Mouse (Mus musculus) spleen, postnatal 36 days (tissue): ENCODE measurements around the gene Galr2.
A peak's percentile ranks its signal among the peaks of the same experiment; 100 is the strongest.

Experiments
- DNase-seq, 2 experiments: peaks; one replicate each; pipeline ENCODE4 v3.0.0; 2022; ENCODE audit warnings: low spot score in 2 of 2, mixed read lengths in 1 of 2

Galr2 gene

DNA sequence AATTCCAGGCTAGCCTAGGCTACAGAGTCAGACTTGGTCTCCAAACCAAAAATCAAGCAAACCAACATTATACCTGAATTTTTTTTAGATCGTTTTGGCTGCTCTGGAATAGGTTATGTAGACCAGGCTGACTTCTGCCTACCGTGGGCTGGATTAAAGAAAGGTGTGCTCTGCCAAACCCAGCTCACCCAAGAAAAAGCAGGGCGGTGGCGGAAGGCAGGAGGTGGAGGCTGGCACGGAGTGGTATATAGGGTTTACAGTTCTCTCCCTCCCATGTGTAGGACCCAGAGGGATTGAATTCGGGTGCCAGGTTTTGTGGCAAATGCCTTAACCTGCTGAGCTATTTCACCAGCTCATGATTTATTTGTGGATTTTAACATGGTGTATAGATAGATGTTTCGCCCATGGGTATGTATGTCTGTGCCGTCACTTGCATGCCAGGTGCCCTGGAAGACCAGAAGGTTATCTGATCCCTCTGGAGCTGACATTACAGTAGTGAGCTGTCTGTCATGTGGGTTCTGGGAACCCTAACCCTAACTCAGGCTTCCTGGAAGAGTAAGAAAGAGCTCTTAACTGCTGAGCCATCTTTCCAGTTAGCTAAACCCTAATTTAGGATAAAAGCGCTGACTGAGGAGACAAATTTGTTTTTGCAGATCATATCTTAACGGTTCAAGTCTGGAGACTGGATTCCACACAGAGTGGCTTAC lies 26.4 kb downstream of the Galr2 start, which contains the start of gene Exoc7:
Gene Exoc7, minus strand, starts transcription at position 215 of the 707 bp plus-strand sequence.
- DNase-seq = no peak

DNA sequence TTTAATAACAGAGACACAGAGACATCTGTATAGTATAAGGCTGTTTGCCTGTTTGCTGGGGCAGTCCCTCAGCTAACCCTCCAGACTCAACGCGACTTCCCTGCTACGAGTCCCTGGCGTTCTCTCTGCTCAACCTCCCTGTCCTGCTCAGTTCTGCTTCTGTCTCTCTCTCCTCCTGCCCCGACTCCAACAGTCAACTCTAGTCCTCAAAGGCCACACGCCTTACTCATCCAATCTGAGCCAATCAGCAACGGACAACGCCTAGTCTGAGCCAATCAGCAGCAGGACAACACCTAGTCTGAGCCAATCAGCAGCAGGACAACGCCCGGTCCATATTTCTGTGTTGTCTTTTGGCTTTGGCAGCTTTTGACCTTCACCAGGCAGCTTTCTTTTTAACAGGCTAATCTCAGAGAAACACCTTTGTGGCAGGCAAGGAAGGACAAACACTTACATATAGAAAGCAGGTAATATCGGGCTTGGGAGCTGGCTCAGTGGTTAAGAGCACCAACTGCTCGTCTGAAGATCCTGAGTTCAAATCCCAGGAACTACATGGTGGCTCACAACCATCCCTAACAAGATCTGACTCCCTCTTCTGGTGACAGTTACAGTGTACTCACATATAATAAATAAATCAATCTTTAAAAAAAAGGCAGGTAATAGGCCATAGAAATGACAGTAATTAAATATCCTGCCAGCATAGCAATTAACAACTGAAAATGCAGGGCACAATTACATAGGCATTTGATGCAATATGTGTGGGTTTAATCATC lies 27.2 kb downstream of the Galr2 start:
- DNase-seq = peak in 1 of 2 experiments; percentile 37

DNA sequence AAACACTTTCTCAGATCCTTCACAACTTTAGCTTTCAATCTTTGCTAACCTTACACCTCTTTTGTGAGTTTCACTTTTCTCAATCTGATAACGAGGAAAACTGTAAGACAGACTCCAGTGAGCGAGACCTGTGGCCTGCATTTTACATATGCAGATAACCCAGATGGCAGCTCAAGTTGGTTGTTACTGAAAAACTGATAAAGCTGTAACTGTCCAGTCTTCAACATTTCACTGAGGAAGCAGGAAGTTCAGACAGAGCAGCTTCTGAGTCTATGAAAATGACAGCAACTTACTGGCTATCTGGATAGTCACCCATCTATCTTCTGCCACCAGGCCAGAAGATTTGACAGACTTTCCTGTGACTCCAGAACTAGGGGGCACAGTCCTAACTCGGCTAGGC lies 28.9 kb downstream of the Galr2 start:
- no peak for DNase-seq

DNA sequence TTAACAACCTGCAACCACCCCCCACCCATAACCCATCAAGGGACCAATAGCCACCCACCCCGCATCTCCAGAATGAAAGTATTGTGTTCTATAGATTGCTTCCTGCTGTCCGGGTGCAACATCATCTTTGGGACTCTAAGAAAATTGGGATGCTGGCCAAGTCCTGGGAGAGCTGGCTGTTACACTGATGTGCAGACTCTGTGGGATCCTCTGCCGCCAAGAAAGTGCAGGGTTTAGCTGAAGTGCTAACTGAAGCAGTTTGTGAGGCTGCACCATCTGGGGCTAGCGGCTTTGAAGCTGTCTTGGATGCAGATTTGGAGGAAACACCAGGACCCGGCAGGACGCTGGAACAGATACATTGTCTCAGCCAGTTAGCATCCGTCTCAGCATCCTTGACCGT lies 30.4 kb downstream of the Galr2 start:
- DNase-seq = no peak

DNA sequence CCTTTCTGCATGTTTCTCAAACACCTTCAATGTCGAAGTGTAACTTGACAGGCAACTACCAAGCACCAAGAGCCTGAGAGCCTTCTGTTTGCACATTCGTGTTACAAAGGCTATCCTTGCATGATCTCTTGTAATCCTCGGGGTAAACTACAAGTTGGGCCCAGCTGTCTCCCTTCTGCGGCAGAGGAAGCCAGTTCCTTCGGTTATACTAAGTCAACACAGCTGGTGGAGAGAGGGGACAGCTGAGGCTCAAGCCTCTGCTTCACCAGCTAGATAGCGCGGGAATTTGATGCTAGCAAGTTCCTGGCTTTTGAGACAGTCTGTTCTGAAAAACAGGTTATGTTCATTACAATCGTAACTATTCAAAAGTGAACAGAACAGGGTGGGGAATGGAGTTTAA lies 31.6 kb downstream of the Galr2 start:
- DNase-seq = no peak

DNA sequence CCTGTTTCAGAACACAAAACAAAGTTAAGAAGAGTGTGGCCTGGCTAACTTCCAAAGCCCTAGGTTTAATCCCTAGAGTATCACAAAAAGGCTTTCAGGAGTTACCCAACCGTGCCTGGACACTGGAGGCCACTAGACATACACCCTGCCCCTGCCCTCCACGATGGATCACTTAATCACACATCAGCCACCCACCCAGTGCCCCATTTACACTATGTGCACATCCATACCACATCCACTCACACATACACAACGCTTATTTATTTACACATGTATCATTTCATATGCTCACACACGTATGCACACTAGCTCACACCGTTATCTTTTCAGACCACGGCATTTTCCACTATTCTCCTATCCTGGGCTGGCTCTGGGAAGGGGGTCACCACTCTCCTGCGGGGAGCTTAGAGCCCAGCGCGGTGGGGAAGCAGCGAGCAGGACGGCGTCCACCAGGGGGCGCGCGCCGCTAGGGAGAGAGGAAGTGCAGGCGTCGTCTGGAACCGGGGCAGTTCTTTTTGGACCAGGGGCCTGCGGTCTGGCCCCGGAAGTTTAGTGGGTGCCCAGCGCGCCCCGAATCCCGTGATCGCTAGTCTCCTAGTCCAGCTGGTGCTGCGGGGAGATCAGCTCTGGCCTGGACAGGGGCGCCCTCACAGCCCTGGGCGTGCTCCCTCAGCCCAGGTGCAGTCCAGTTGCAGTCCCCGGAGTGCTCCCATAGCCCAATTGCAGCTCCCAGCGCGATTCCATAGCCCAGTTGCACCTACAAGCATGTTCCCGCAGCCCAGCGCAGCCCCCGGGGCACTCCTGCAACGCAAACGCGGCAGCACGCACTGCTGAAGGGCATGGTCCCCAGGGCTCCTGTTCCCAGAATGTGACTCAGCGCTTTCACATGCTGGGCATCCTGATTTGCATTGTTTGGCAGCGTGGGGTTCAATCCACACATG lies 38.2 kb downstream of the Galr2 start:
- peak; percentile 76 to 78 for DNase-seq

DNA sequence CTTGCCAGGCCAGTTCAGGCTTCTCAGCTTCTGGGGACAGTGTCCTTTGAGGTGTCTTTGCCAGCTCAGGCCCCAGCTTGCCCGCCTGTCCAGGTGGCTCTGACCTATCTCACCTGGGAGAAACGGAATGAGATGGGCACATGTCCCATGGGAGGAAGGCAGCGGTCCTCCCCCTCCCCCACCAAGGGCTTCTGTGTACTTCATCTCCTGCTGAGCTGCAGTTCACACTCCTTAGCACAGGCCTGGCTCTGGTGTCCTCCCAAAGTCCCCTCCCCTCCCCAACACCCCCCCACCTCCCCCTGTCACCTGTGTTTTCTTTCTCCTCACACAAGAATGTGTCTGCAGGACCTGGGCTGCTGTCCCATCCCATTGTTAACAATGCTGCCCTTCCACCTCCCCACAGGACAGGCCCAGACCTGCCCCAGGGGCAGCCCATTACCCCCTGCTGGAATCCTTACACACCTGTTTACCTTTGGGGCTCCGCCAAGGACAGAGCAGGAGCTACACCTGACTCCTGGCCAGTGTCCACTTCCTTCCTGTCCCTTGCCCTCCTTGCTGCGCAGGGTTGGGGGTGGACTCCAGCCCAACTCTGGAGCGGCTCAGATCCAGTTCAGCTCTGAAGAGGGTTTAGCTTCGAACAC lies 46.3 kb downstream of the Galr2 start:
- no peak for DNase-seq

DNA sequence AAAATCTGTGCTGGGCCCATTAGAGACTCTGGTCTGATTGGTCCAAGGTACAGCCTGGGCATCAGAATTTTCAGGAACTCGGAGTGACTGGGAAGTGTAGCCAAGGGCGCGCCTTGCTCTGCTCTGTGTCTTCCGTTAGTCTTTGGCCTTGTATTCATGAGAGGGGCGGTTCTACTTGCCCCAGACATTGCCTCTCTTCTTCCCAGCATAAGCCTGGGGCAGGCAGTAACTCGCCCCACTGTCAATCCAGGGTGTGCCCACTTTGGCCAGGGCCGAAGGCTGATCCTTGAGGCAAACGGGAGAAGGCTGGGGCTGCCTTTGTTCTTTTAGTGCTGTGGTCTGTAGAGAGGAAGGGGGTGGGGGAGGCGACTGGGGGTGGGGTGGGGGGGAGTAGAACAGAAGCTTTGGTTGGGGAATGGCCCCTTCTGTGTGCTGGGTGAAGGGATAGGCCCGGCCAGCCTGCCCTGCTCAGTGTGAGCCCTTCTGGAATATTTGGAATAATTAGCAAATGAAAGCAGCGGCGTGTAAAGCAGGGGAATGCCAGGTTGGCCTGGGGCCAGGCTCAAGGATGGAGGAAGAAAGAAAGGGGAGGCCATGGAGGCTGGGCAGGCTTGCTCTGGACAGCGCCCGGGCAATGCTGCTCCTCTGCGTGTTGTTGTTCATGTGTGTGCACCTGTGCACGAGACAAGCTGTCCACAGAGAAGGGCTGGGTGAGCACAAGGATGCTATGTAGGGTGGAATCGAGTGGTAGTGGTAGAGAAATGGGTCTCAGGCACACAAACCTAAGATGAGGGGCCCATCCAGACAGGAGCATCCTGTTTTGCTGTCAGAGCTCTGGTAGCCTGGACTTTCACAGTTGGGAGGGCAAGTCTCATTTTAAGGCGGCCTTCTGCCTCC lies 48.8 kb downstream of the Galr2 start:
- no peak for DNase-seq

DNA sequence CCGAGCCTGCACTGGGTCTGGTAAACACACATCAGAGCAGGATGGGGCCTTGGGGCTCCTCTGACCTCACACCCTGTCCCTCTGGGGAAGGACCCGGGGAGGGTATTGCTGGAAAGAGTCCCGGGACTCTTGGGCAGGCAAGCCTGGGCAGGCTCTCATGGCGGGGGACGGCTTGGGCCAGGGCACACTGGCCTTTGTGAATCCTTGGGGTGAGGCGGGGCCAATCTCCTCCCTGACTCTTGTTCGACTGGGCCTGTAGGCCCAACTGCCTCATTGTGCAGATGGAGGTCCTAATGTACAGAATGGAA lies 49.4 kb downstream of the Galr2 start:
- DNase-seq = no peak

DNA sequence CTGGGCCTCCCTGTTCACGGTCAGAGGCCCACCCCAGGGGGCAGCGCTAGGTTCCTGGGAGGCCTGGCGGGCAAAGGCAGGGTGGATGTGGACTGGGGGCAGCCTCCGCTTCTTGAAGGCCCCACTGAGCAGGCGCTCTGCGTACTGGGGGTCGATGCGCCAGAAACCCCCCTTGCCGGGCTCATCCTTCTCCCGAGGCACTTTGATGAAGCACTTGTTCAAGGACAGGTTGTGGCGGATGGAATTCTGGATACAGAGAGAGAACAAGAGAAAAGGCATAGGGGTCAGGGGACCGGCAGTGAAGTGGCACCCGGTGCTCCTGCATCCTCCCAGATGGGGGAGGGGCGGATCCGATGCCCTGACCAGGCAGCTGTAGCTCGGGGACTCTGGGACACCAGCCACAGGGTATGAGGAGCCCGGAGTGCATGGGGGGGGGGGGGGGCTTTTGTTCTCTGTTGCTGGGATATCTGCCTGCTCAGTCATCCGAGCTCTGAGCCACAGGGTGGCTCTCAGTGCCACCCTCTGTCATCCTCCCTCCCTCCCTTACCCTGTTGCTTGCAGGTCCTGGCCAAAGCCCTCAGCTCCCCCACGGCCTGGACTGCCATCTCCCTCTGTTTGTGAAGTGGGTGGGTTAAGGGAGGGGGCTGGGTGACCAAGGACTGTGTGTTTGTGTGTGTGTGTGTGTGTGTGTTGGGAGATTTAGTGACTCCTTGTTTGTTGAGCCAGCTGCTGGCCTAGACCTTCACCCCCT lies 51.7 kb downstream of the Galr2 start:
- no peak for DNase-seq

DNA sequence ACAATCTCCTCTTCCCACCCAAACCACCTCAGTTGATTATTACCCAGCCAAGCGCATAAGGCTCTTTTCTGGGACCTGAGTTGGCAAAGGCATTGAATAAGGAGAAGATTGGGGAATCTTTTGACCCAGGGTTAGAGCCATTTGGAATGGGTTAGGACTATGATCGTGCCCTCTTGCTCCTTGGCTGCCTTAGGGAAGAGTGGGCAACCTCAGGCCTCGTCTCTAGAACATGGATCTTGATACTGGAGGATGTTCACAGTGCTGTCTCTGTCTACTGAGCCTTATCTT lies 52.2 kb downstream of the Galr2 start:
- no peak for DNase-seq
